Mouse (Mus musculus): ENCODE data around the gene Ssh1. TPM values are rescaled to one million over a fixed set of nuclear protein-coding genes. Genes with fewer than 3 reads are reported as not detected.

Ssh1 gene
- polyA plus RNA-seq, 1 experiment from 2014 or later, result 16.6 TPM

DNA sequence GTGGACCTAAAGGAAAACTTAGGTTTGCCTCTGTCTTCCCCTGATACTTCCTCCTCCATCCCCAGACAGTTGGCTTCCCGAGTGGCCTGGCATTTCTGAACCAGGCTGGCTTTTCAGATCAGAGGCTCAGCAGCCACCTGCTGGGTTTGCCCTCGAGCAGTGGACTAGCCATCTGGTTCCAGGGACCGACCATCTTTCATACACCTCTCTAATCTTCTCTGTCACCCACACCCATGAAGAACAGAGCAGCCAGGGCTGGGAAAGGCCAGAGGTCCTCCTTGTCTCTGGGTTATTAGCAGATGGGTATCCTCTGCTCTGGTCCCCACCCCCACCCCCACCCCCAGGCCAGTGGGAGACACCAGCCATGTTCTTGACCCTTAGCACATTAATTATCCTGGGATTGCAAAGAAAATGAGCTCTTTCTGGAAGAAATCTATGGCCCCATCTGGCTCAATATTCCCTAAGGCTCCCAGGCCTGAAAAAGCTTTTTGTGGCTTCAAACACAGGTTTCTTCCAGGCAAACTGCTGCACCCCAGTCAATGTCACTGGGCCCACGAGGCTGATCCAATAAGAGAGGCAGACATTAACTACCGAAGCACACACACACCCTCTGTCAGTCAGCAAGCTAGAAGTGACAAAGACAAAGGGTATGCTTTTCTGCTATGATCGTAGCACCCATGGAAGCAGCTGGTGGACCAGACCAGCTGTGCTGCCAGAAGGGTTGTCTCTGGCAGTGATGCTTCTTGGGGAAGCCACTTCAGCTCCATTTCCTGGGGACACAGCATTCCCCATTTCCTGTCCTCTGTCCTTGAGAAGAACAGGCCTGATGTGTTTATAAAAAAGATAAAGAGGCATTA is 72.2 kb downstream of the Ssh1 start:
- ATAC-seq (ENCODE audit: borderline replicate concordance, extremely low read depth, low FRiP score, low TSS enrichment), result no peak; the same call in 1 of the 2 replicates
- no peaks in the 10 kb centered on the region for H3K27me3 ChIP-seq
- H3K4me1 ChIP-seq, result peaks cover 8% of the 10 kb centered on the region; the same call in 1 of the 2 replicates
- no peaks in the 10 kb centered on the region for H3K9me3 ChIP-seq
- H3K4me2 ChIP-seq, result no peak overlapping the region
- H3K9ac ChIP-seq, result no peak overlapping the region
- no peak overlapping the region for H3K27ac ChIP-seq
- WGBS, result 27% methylated on average over 6 of the region's 6 CpGs
- no peaks in the 10 kb centered on the region for H3K36me3 ChIP-seq
- no peak overlapping the region for H3K4me3 ChIP-seq

DNA sequence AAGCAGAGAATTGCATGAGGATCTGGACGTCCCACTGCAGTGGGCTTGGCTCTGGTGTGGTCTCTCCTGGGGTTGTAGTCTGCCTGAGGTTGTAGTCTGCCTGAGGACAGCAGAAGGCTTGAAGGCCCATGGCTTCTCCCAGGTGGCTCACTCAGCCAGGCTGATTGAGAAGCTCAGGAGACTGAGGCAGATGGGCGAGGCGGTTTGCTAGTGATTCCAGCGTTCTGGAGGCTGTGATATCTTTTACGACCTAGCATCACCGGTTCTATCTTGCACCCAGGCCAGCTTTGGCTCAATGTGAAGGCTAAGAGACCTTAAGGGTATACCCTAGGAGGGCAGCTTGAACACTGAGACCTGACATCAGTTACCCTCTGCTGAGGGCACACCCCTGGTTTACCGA is 74.6 kb downstream of the Ssh1 start:
- H3K27ac ChIP-seq, result peak overlapping the region; percentile 25; the same call in 1 of the 2 replicates
- ATAC-seq (ENCODE audit: borderline replicate concordance, extremely low read depth, low FRiP score, low TSS enrichment), result no peak
- H3K4me1 ChIP-seq, result peaks cover 18% of the 10 kb centered on the region
- no peaks in the 10 kb centered on the region for H3K36me3 ChIP-seq
- no peak overlapping the region for H3K4me2 ChIP-seq
- H3K4me3 ChIP-seq, result no peak overlapping the region
- H3K9ac ChIP-seq, result no peak overlapping the region
- WGBS, result 69% methylated on average over 7 of the region's 7 CpGs
- H3K27me3 ChIP-seq, result no peaks in the 10 kb centered on the region
- no peaks in the 10 kb centered on the region for H3K9me3 ChIP-seq

DNA sequence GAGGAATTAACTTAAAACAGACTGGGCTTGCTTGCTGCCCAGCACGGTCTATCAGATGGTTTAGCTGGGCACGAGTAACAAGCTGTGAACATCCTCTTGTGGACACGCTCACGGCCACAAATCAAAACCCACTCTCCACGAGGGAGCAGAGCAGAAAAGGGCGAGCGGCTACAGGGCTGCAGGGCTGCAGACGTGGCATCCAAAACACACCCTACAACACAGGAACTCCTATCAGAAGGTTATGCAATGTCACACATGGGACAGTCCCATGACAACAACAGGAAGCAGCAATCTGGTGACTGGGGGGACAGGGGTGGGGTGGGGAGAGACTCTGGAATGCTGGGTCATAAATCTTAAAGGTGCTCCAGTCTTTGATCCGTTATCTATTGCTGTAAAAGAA is 75.0 kb downstream of the Ssh1 start:
- Histone ChIP-seq H3K4me2 (no peak overlapping the region), H3K27me3 (no peaks in the 10 kb centered on the region), H3K4me3 (no peak overlapping the region), H3K4me1 (peaks cover 21% of the 10 kb centered on the region), H3K9ac (no peak overlapping the region), H3K9me3 (no peaks in the 10 kb centered on the region), H3K36me3 (no peaks in the 10 kb centered on the region), H3K27ac (peak overlapping the region; percentile 25)
- no peak for ATAC-seq (ENCODE audit: borderline replicate concordance, extremely low read depth, low FRiP score, low TSS enrichment)
- 35% methylated on average over 9 of the region's 9 CpGs for WGBS

DNA sequence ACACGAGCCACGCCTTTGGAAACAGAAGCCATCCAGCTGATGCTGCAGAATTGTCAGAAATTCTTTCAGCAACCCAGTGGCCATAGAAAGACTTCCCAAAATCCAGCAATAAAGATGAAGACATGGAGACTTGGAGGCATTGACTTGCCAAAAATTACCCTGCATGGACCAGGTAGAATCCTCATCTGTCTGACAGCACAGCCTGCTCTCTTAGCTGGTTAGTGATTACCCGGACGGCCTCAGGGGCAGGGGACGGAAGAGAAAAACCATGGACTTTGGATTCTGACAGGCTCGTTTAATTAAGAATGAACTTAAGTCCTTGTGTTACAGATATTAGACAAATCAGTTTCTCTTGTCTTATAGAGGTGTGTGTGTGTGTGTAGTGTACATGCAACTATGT is 83.0 kb downstream of the Ssh1 start:
- Histone ChIP-seq H3K36me3 (no peaks in the 10 kb centered on the region), H3K4me3 (no peak overlapping the region), H3K9me3 (no peaks in the 10 kb centered on the region), H3K4me1 (peaks cover 41% of the 10 kb centered on the region), H3K27me3 (no peaks in the 10 kb centered on the region), H3K4me2 (no peak overlapping the region), H3K27ac (no peak overlapping the region), H3K9ac (no peak overlapping the region)
- WGBS, result 65% methylated on average over 6 of the region's 6 CpGs
- no peak for ATAC-seq (ENCODE audit: borderline replicate concordance, extremely low read depth, low FRiP score, low TSS enrichment)

DNA sequence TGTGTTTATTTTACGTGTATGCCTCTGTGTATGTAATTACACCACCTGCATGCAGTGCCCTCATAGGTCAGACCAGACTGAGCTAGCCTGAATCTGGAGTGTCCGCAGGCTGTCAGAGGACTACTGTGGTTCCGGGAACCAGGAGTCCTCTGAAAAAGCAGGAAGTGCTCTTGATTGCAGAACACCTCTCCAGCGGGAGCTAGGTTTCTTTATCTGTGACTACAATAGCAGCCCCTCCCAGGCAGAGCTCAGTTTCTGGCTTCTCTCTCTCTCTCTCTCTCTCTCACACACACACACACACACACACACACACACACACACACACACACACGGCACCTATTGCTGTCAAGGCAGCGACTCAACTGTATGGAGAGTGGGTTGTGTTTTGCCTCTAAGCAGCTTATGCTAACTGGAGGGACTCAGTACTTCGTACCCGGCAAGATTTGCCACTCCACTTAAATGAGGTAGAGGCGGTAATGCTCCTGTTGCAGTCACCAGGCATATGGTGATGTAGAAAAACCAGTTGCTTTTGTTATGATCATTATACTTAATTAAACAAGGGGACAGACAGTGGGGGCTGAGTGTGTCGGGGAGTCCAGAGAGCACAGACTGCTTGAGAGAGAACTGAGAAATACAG is 83.5 kb downstream of the Ssh1 start:
- Histone ChIP-seq H3K4me2 (no peak overlapping the region; the same call in 1 of the 2 replicates), H3K36me3 (no peaks in the 10 kb centered on the region), H3K4me3 (no peak overlapping the region), H3K9me3 (no peaks in the 10 kb centered on the region), H3K4me1 (peaks cover 46% of the 10 kb centered on the region), H3K27ac (no peak overlapping the region), H3K9ac (no peak overlapping the region), H3K27me3 (no peaks in the 10 kb centered on the region)
- ATAC-seq (ENCODE audit: borderline replicate concordance, extremely low read depth, low FRiP score, low TSS enrichment), result no peak
- WGBS, result 27% methylated on average over 10 of the region's 10 CpGs

DNA sequence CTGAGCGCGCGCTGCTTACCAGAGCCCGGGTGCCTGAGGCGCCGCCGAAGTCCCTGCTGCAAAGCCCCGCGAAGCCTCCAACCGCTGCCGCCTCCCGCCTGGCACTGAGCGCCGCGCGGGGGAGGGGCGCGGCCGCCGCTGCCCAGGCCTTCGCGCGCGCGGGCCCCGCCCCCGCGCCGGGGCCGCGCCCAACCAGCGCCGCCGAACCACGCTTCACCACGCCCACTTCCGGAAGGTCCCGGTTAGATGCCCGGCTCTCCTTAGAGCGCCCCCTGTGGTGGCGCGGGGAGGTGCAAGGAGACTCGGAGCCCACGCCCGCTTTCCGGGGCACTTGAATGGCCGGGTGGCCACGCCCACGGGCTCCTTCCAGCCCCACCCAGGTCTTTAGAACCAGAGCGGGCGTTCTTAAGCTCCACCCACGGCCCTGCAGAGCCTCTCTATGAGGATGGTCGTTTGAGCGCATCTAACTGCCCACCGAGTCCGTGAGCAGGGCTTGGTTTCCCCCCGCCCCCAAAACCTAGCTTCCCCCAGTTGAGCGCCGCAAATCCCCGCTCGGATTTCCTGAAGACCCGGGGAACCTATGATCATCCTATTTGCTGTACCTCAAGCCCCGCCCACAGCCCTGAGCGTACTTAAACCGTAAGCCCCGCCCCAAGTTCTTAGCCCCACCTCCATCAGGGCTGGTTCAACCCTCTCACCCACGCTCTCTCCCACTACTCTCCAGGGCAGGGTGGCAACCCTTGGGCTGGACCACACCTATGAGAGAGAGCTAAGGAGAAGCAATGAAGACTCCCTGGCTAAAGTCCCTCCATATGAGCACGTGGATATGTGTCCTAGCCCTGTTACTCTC is 84.9 kb downstream of the Ssh1 start, which contains the start of gene Coro1c:
Gene Coro1c (minus strand): TSS at position 167 of the 850 bp plus-strand sequence.
- peaks cover 47% of the 10 kb centered on the region for H3K4me1 ChIP-seq
- ATAC-seq (ENCODE audit: borderline replicate concordance, extremely low read depth, low FRiP score, low TSS enrichment), result peak; percentile 88
- H3K4me2 ChIP-seq, result peak within 1 kb of the TSS; percentile 72
- no peaks in the 10 kb centered on the region for H3K9me3 ChIP-seq
- peak within 1 kb of the TSS; percentile 97 for H3K27ac ChIP-seq
- no peaks in the 10 kb centered on the region for H3K36me3 ChIP-seq
- peak within 1 kb of the TSS; percentile 92 for H3K9ac ChIP-seq
- H3K27me3 ChIP-seq, result no peaks in the 10 kb centered on the region
- H3K4me3 ChIP-seq, result peak within 1 kb of the TSS; percentile 94
- under 1% methylated on average over 68 of the region's 68 CpGs for WGBS

DNA sequence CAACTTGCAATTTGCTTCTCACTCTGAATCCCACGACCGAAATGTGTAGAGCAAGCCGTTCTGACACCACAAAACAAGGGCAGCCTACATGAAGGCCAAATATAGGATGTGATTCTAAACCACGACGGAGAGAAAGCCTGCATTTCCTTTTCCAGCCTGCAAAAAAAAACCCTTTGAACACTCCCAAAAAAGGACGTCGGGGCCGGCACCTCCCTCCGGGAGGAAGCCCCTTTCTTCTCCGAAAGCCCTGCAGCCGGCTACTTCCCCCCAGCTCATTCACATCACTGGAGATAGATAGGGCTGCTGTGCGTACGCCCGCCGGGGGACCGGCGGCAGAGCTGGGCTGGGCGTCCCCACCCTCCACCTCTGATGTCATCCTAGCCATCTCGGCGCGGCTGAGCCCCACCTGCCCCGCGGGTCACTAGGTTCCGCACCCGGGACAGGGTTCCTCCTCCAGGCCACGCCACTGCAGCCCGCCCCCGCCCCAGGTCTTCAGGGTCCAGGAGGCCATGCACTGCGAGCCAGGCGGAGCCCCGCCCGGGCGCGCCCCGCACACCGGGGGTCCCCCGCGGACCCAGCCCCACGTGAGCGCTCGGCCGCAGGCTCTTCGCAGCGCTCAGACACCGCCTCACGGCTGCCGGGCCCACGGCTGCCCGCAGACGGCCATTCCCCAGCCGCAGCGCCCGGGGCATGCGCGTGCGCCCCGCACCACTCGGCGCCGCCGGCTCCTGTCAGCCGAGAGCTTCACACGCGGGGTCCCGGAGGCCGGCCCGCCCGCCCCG is 85.7 kb downstream of the Ssh1 start:
- Histone ChIP-seq H3K9ac (peak overlapping the region; percentile 92), H3K4me3 (peak overlapping the region; percentile 94), H3K27ac (peak overlapping the region; percentile 97), H3K36me3 (no peaks in the 10 kb centered on the region), H3K9me3 (no peaks in the 10 kb centered on the region), H3K27me3 (no peaks in the 10 kb centered on the region), H3K4me2 (peak overlapping the region; percentile 72), H3K4me1 (peaks cover 55% of the 10 kb centered on the region)
- ATAC-seq (ENCODE audit: borderline replicate concordance, extremely low read depth, low FRiP score, low TSS enrichment), result peak; percentile 65
- under 1% methylated on average over 69 of the region's 69 CpGs for WGBS

DNA sequence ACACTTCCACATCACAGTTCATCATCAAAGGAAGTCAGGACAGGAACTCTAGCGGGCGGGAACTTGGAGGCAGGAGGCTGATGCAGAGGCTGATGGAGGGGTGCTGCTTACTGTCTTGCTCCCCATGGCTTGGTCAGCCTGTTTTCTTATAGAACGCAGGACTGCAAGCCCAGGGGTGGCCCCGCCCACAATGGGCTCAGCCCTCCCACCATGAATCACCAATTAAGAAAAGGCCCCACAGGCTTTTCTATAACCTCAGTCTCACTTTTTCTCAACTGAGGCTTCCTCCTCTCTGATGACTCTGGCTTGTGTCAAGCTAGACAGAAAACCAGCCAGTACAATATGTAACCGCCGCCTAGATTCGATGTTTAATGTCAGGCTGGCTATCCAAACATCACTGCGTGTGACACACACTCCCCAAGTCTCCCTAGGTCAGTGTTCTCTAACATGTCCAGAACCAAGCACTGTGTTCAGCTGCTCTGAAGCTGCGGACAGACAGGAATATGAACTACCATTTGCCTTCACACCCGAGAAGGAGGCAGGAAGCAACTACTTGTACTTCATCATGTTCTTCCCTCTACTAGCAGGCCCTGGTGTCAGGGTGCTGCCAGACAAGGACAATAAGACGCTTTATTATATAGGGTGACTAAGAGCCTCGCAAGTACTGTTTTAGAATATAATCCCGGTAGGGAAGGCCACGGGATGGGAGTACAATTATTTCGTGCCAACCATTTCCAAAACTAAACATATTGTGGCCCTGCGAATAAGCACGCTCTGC is 86.5 kb downstream of the Ssh1 start:
- Histone ChIP-seq H3K27me3 (no peaks in the 10 kb centered on the region), H3K9me3 (no peaks in the 10 kb centered on the region), H3K9ac (peak overlapping the region; percentile 92), H3K4me2 (peak overlapping the region; percentile 72), H3K36me3 (no peaks in the 10 kb centered on the region), H3K4me1 (peaks cover 64% of the 10 kb centered on the region), H3K4me3 (peak overlapping the region; percentile 94), H3K27ac (peak overlapping the region; percentile 97)
- ATAC-seq (ENCODE audit: borderline replicate concordance, extremely low read depth, low FRiP score, low TSS enrichment), result no peak
- 8% methylated on average over 17 of the region's 17 CpGs for WGBS

DNA sequence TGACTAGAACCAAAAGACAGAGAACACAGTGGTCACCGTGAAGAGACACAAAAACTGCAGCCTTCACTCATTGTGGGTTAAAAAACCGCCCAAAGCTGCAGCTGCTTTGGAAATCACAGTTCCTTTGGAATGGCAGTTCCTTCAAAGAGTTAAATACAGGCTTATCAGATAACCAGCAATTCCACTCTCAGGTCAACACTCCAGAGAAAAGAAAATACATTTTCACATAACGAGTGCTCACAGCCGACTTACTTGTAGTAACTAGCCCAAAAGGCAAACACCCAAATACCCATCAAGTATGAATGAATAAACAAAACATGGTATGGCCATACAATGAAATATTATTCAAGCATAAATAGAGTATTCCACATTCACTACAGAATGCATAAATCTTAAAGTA is 88.7 kb downstream of the Ssh1 start:
- Histone ChIP-seq H3K27ac (peak overlapping the region; percentile 40), H3K4me1 (peaks cover 80% of the 10 kb centered on the region), H3K9ac (no peak overlapping the region), H3K27me3 (no peaks in the 10 kb centered on the region), H3K36me3 (no peaks in the 10 kb centered on the region), H3K4me3 (0 out of 2 replicates have a peak overlapping the region, but pooled peaks have one; percentile 0), H3K4me2 (peak overlapping the region; percentile 72), H3K9me3 (no peaks in the 10 kb centered on the region)
- 24% methylated on average over 4 of the region's 4 CpGs for whole genome bisulfite sequencing
- ATAC-seq (ENCODE audit: borderline replicate concordance, extremely low read depth, low FRiP score, low TSS enrichment), result no peak

DNA sequence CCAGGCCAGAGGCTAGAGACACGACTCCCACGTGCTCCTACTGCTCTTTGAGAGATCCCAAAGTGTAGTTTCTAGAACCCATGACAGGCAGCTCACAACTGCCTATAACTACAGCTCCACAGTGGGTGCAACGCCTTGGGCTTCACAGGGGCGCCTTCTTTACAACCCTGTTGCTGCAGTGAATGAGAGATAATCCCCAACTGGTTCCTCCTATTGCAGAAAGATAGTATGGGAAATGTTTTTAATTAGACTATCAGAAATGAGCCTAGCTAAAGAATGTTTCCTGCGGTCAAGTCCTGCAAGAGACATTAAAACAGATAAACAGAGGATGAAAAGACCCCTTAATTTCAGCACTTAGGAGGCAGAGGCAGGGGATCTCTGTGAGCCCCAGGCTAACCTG is 90.7 kb downstream of the Ssh1 start:
- 68% methylated on average over 5 of the region's 5 CpGs for WGBS
- no peak overlapping the region for H3K4me2 ChIP-seq
- H3K27ac ChIP-seq, result no peak overlapping the region
- no peak overlapping the region for H3K9ac ChIP-seq
- no peaks in the 10 kb centered on the region for H3K9me3 ChIP-seq
- no peaks in the 10 kb centered on the region for H3K27me3 ChIP-seq
- no peak overlapping the region for H3K4me3 ChIP-seq
- H3K36me3 ChIP-seq, result no peaks in the 10 kb centered on the region
- no peak for ATAC-seq (ENCODE audit: borderline replicate concordance, extremely low read depth, low FRiP score, low TSS enrichment)
- peaks cover 85% of the 10 kb centered on the region for H3K4me1 ChIP-seq

All from lung, embryonic 15.5 days (tissue).